Mouse (Mus musculus) thymus, adult 2 months (tissue): ENCODE data around the gene Ric1. TPM values are rescaled to one million over a fixed set of nuclear protein-coding genes. Genes with fewer than 3 reads are reported as not detected.

Experiments
- DNase-seq: peaks from one replicate; pipeline ENCODE4 v3.0.0; 2021
- H3K27ac ChIP-seq: fragments of 200-500 bp; 2 replicates; pipeline ENCODE4 v1.5.1; 2012; ENCODE audit warnings: low read length, control low read depth; ENCODE audit not compliant: control insufficient read depth, insufficient read depth
- H3K27me3 ChIP-seq: fragments of 200-500 bp; 2 replicates; pipeline ENCODE4 v1.6.1; 2012; ENCODE audit warnings: mild to moderate bottlenecking, low read length, moderate library complexity, mixed read lengths; ENCODE audit not compliant: control insufficient read depth, insufficient read depth
- H3K36me3 ChIP-seq: fragments of 200-500 bp; 2 replicates; pipeline ENCODE4 v1.6.1; 2012; ENCODE audit warnings: mild to moderate bottlenecking, low read length, moderate library complexity; ENCODE audit not compliant: control insufficient read depth, insufficient read depth
- H3K4me1 ChIP-seq: fragments of 200-500 bp; replicated peaks from 2 replicates; pipeline ENCODE4 v1.6.1; 2012; ENCODE audit warnings: low read length; ENCODE audit not compliant: control insufficient read depth, insufficient read depth
- H3K4me3 ChIP-seq: fragments of 200-500 bp; 2 replicates; pipeline ENCODE4 v1.5.1; 2012; ENCODE audit warnings: mild to moderate bottlenecking, low read length, control low read depth, moderate library complexity; ENCODE audit not compliant: control insufficient read depth, insufficient read depth
- CTCF ChIP-seq: fragments of 200-500 bp; IDR thresholded peaks from 2 replicates; pipeline ENCODE4 v1.5.1; 2012; ENCODE audit warnings: mild to moderate bottlenecking, control low read depth, low read length, moderate library complexity, borderline replicate concordance; ENCODE audit not compliant: control insufficient read depth, poor library complexity, insufficient read depth; ENCODE audit errors: extremely low read depth
- POLR2A ChIP-seq: fragments of 200-500 bp; IDR thresholded peaks from 2 replicates; pipeline ENCODE4 v1.6.1; 2012; ENCODE audit warnings: mild to moderate bottlenecking, low read length, control low read depth, moderate library complexity; ENCODE audit not compliant: control insufficient read depth, poor library complexity, insufficient read depth; ENCODE audit errors: extremely low read depth
- WGBS: fragments of 180-500 bp; shearing (Covaris S2); methylation state at CpG from one replicate; pipeline ENCODE4 v1.1.7; 2018; 5-methylcytosine and 5-hydroxymethylcytosine counted together
- polyA plus RNA-seq: library from polyadenylated mRNA; depleted of rRNA; stranded (reverse); fragments of >200 nt; gene quantifications from 2 replicates; pipeline ENCODE4 v1.2.3, GENCODE M21; 2012

The Ric1 gene
- polyA plus RNA-seq, 1 experiment: 19.4 TPM

GRCm38 (mm10) chr19:29504131-29504530, 18.0 kb upstream of the Ric1 start:
- Histone ChIP-seq H3K27me3 (no peaks in the 10 kb centered on the region), H3K4me1 (peaks cover 6% of the 10 kb centered on the region; the same call in 1 of the 2 replicates), H3K4me3 (no peak overlapping the region), H3K36me3 (no peaks in the 10 kb centered on the region), H3K27ac (no peak overlapping the region)
- TF ChIP-seq CTCF (no peak), POLR2A (no peak)
- no peak for DNase-seq
- WGBS: 97% methylated on average over 2 of the region's 2 CpGs

- TF ChIP-seq POLR2A (no peak), CTCF (no peak)
- no peak overlapping the region for H3K27ac ChIP-seq
Measured at GRCm38 (mm10) chr19:29505617-29506016, 16.5 kb upstream of the Ric1 start.

GRCm38 (mm10) chr19:29508208-29508607, 13.9 kb upstream of the Ric1 start:
- Histone ChIP-seq H3K4me1 (no peaks in the 10 kb centered on the region), H3K27me3 (no peaks in the 10 kb centered on the region), H3K36me3 (no peaks in the 10 kb centered on the region), H3K27ac (no peak overlapping the region), H3K4me3 (no peak overlapping the region)
- WGBS: 82% methylated on average over 7 of the region's 7 CpGs
- TF ChIP-seq CTCF (no peak), POLR2A (no peak)
- no peak for DNase-seq

More at GRCm38 (mm10) chr19:29505617-29506016, 16.5 kb upstream of the Ric1 start:
- 87% methylated on average over 7 of the region's 7 CpGs for WGBS
- Histone ChIP-seq H3K36me3 (no peaks in the 10 kb centered on the region), H3K4me1 (peaks cover 6% of the 10 kb centered on the region; the same call in 1 of the 2 replicates), H3K27me3 (no peaks in the 10 kb centered on the region), H3K4me3 (no peak overlapping the region)
- no peak for DNase-seq

GRCm38 (mm10) chr19:29509857-29510256, 12.2 kb upstream of the Ric1 start:
- TF ChIP-seq POLR2A: no peak
- no peak for TF ChIP-seq CTCF
- no peak for DNase-seq
- no peak overlapping the region for H3K27ac ChIP-seq
- H3K36me3 ChIP-seq: no peaks in the 10 kb centered on the region
- H3K4me1 ChIP-seq: no peaks in the 10 kb centered on the region
- 90% methylated on average over 7 of the region's 7 CpGs for WGBS
- no peak overlapping the region for H3K4me3 ChIP-seq
- H3K27me3 ChIP-seq: no peaks in the 10 kb centered on the region

- no peak for DNase-seq
Measured at GRCm38 (mm10) chr19:29511826-29512225, 10.3 kb upstream of the Ric1 start.

GRCm38 (mm10) chr19:29513111-29513766, 8.8 kb upstream of the Ric1 start:
- Histone ChIP-seq H3K4me3 (no peak overlapping the region), H3K36me3 (no peaks in the 10 kb centered on the region), H3K27ac (no peak overlapping the region), H3K4me1 (no peaks in the 10 kb centered on the region), H3K27me3 (no peaks in the 10 kb centered on the region)
- TF ChIP-seq POLR2A (no peak), CTCF (no peak)
- no peak for DNase-seq
- 40% methylated on average over 2 of the region's 2 CpGs for WGBS

More at GRCm38 (mm10) chr19:29511826-29512225, 10.3 kb upstream of the Ric1 start:
- no peak overlapping the region for H3K27ac ChIP-seq
- no peak overlapping the region for H3K4me3 ChIP-seq
- no peaks in the 10 kb centered on the region for H3K27me3 ChIP-seq
- H3K4me1 ChIP-seq: no peaks in the 10 kb centered on the region
- TF ChIP-seq CTCF: no peak
- TF ChIP-seq POLR2A: no peak
- H3K36me3 ChIP-seq: no peaks in the 10 kb centered on the region
- 94% methylated on average over 2 of the region's 2 CpGs for WGBS
